Mouse (Mus musculus): ENCODE measurements around the gene Hist1h4a. TPM values are rescaled to one million over a fixed set of nuclear protein-coding genes. Genes with fewer than 3 reads are reported as not detected.
"Not testable (repeated sequence)": the region's sequence is repeated elsewhere in the genome, so short reads cannot be mapped to it uniquely, and the experiment has no call there.

Hist1h4a gene
- polyA plus RNA-seq, 1 experiment from 2014 or later: not detected

- peaks cover 20% of the 10 kb centered on the region for H3K4me1 ChIP-seq (replicated peaks)
- no peak overlapping the region for H3K9ac ChIP-seq
- no peaks in the 10 kb centered on the region for H3K9me3 ChIP-seq (replicated peaks)
- no peak for ATAC-seq (ENCODE audit: insufficient number of reproducible peaks, low FRiP score)
- no peaks in the 10 kb centered on the region for H3K36me3 ChIP-seq
- H3K4me3 ChIP-seq: no peak overlapping the region
- H3K27ac ChIP-seq (ENCODE audit: poor library complexity, severe bottlenecking): no peak overlapping the region
- H3K4me2 ChIP-seq: no peak overlapping the region
- H3K27me3 ChIP-seq (replicated peaks): no peaks in the 10 kb centered on the region
These were observed 5.7 kb upstream of the Hist1h4a start for GRCm38 (mm10) chr13:23766772-23767171.

DNA sequence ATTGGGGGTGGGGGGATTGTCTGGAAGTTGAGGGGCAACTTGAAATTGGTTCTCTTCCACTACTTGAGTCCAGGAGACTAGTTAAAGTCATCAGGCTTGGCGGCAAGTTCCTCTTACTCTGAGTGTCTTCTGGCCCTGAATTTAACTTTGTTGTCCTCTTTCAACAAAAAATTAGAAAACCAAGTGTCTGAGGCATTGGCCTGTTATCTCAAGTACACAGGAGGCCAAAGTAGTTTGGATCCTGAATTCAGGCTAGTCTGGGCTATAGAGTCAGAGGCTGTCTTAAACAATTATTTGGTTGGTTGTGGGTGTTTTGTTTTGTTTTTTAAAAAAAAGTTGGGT lies 4.1 kb upstream of the Hist1h4a start:
- Histone ChIP-seq H3K9ac (no peak overlapping the region), H3K4me3 (no peak overlapping the region), H3K27me3 (replicated peaks) (no peaks in the 10 kb centered on the region), H3K4me2 (no peak overlapping the region), H3K36me3 (no peaks in the 10 kb centered on the region), H3K9me3 (replicated peaks) (no peaks in the 10 kb centered on the region), H3K4me1 (replicated peaks) (peaks cover 24% of the 10 kb centered on the region), H3K27ac (ENCODE audit: poor library complexity, severe bottlenecking) (no peak overlapping the region)
- ATAC-seq (ENCODE audit: insufficient number of reproducible peaks, low FRiP score): no peak
- 66% methylated on average over 1 of the region's 1 CpGs for WGBS

DNA sequence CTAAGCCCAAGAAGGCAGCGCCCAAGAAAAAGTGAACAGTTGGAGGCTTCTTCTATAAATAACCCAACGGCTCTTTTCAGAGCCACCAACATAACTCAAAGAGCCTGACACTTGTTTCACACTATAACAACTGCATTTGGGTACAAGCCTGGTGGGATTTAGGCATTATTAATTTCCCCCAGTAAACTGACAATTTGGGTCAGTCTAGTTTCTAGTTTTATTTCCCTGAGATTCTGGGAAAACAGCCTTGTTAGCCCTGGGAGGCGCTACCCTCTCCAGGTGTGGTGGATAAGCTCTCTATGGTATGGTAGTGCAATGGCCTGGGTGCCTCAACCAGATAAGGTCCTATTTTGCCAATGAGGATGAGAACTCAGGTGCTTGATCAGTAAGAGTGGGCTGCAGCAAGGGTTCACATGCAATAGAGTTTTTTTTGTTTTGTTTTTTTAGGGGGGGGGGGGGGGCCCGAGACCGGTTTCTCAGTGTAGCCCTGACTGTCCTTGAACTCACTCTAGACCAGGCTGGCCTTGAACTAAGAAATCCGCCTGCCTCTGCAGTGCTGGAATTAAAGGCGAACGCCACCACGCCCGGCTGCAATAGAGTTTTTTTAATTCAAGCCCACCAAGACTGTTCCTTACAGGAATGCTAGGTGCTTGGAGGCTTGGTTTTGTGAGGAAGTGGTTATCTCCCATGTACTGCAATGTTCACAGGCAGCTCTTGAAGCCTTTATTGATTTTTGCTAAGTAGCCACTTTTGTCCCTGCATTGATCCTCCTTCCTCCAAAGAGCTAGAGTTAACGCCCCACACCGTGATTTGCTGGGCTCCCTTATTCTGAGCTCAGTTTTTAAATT lies 3.5 kb upstream of the Hist1h4a start:
- H3K9me3 ChIP-seq (replicated peaks): no peaks in the 10 kb centered on the region
- H3K4me2 ChIP-seq: peak overlapping the region; percentile 80
- WGBS: 38% methylated on average over 12 of the region's 12 CpGs
- peak overlapping the region; percentile 94 for H3K27ac ChIP-seq (ENCODE audit: poor library complexity, severe bottlenecking)
- H3K4me3 ChIP-seq: peak overlapping the region; percentile 57
- H3K4me1 ChIP-seq (replicated peaks): peaks cover 27% of the 10 kb centered on the region
- no peak for ATAC-seq (ENCODE audit: insufficient number of reproducible peaks, low FRiP score)
- H3K36me3 ChIP-seq: no peaks in the 10 kb centered on the region
- H3K27me3 ChIP-seq (replicated peaks): no peaks in the 10 kb centered on the region
- peak overlapping the region; percentile 81 for H3K9ac ChIP-seq

- ATAC-seq (ENCODE audit: insufficient number of reproducible peaks, low FRiP score): peak; percentile 78
- no peaks in the 10 kb centered on the region for H3K27me3 ChIP-seq (replicated peaks)
- peaks cover 26% of the 10 kb centered on the region for H3K4me1 ChIP-seq (replicated peaks)
- H3K27ac ChIP-seq (ENCODE audit: poor library complexity, severe bottlenecking): peak within 1 kb of the TSS; percentile 94
- H3K4me2 ChIP-seq: peak within 1 kb of the TSS; percentile 80
- peak within 1 kb of the TSS; percentile 57 for H3K4me3 ChIP-seq
- H3K36me3 ChIP-seq: no peaks in the 10 kb centered on the region
- 3% methylated on average over 34 of the region's 34 CpGs for WGBS
- H3K9me3 ChIP-seq (replicated peaks): no peaks in the 10 kb centered on the region
- peak within 1 kb of the TSS; percentile 81 for H3K9ac ChIP-seq
These were observed 2.7 kb upstream of the Hist1h4a start, which contains the start of gene Hist1h1a for GRCm38 (mm10) chr13:23763586-23764323. TSS of gene Hist1h1a (plus strand) at chr13:23763666.

DNA sequence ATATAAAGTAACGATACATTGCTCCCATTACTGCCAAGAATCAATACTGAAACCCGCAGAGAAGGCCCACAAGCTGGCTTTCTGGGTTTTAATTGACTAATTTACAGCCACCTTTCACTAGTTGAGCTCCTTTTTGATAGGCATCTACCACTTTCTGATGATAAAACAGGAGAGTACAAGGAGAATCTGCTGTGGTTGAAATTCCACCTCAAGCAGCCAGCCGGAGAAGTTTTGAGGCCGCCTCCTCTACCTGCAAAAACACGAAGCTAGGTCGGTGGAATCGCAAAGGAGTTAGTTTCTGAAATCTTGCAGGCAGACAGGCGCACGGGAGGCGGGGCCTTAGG lies 2.2 kb upstream of the Hist1h4a start:
- ATAC-seq (ENCODE audit: insufficient number of reproducible peaks, low FRiP score): no peak
- peak overlapping the region; percentile 81 for H3K9ac ChIP-seq
- H3K27me3 ChIP-seq (replicated peaks): no peaks in the 10 kb centered on the region
- H3K4me2 ChIP-seq: peak overlapping the region; percentile 80
- peak overlapping the region; percentile 57 for H3K4me3 ChIP-seq
- no peaks in the 10 kb centered on the region for H3K9me3 ChIP-seq (replicated peaks)
- H3K27ac ChIP-seq (ENCODE audit: poor library complexity, severe bottlenecking): peak overlapping the region; percentile 94
- 1% methylated on average over 10 of the region's 10 CpGs for WGBS
- H3K4me1 ChIP-seq (replicated peaks): peaks cover 24% of the 10 kb centered on the region
- H3K36me3 ChIP-seq: no peaks in the 10 kb centered on the region

DNA sequence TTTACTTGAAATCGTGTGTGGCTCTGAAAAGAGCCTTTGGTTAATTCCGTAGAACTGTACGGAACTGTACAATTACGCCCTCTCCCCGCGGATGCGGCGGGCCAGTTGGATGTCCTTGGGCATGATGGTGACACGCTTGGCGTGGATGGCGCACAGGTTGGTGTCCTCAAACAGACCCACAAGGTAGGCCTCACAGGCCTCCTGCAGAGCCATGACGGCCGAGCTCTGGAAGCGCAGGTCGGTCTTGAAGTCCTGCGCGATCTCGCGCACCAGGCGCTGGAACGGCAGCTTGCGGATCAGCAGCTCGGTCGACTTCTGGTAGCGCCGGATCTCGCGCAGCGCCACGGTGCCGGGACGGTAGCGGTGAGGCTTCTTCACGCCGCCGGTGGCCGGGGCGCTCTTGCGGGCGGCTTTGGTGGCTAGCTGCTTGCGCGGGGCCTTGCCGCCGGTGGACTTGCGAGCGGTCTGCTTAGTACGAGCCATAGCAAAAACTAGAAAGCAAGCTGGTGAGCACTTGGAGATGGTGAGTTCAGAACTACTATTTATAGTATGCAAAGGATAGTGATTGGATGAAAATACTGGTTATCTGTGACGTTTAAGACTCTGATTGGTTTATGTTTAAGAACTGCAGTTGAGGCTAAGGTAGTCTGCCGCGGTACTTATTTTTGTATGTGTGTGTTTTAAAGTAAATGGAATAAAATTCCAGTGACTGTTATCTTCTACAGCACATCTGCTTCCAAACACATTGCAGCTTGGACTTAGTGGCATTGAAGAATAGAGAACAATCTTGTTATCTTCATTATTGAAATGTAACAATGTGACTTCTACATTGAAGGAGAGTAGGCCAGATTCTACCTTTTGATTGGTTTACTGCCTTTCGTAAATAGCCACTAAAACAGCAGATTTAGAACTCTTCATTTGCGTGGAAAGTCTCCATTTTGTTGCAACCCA lies 1.1 kb upstream of the Hist1h4a start, which contains the start of gene Hist1h3a:
Hist1h3a (minus strand) TSS at position 516 of the 951 bp plus-strand sequence.
- under 1% methylated on average over 36 of the region's 52 CpGs for WGBS
- Histone ChIP-seq H3K4me1 (replicated peaks) (peaks cover 28% of the 10 kb centered on the region), H3K4me2 (peak within 1 kb of the TSS; percentile 83), H3K9ac (peak within 1 kb of the TSS; percentile 81), H3K27ac (ENCODE audit: poor library complexity, severe bottlenecking) (peak within 1 kb of the TSS; percentile 94), H3K4me3 (peak within 1 kb of the TSS; percentile 57)
- H3K36me3 ChIP-seq; H3K9me3 ChIP-seq (replicated peaks); H3K27me3 ChIP-seq (replicated peaks): not testable (repeated sequence)
- peak; percentile 68 for ATAC-seq (ENCODE audit: insufficient number of reproducible peaks, low FRiP score)

- Histone ChIP-seq H3K4me2 (peak overlapping the region; percentile 83), H3K9me3 (replicated peaks) (no peaks in the 10 kb centered on the region), H3K27ac (ENCODE audit: poor library complexity, severe bottlenecking) (peak overlapping the region; percentile 94), H3K4me1 (replicated peaks) (peaks cover 28% of the 10 kb centered on the region), H3K9ac (peak overlapping the region; percentile 52), H3K4me3 (peak overlapping the region; percentile 53), H3K36me3 (no peaks in the 10 kb centered on the region), H3K27me3 (replicated peaks) (no peaks in the 10 kb centered on the region)
- ATAC-seq (ENCODE audit: insufficient number of reproducible peaks, low FRiP score): 0 out of 2 replicates have a peak, but pooled peaks have one; percentile 0
- 2% methylated on average over 26 of the region's 27 CpGs for WGBS
These were observed 624 bp downstream of the Hist1h4a start for GRCm38 (mm10) chr13:23760240-23760971.

GRCm38 (mm10) chr13:23759916-23760239 lies 1.2 kb downstream of the Hist1h4a start:
- H3K27ac ChIP-seq (ENCODE audit: poor library complexity, severe bottlenecking): peak overlapping the region; percentile 94
- H3K4me3 ChIP-seq: peak overlapping the region; percentile 53
- ATAC-seq (ENCODE audit: insufficient number of reproducible peaks, low FRiP score): no peak
- no peaks in the 10 kb centered on the region for H3K9me3 ChIP-seq (replicated peaks)
- no peaks in the 10 kb centered on the region for H3K36me3 ChIP-seq
- H3K4me2 ChIP-seq: peak overlapping the region; percentile 83
- 60% methylated on average over 1 of the region's 1 CpGs for WGBS
- H3K9ac ChIP-seq: 0 out of 2 replicates have a peak overlapping the region, but pooled peaks have one; percentile 52
- no peaks in the 10 kb centered on the region for H3K27me3 ChIP-seq (replicated peaks)
- H3K4me1 ChIP-seq (replicated peaks): peaks cover 27% of the 10 kb centered on the region

GRCm38 (mm10) chr13:23759251-23759771 lies 1.7 kb downstream of the Hist1h4a start:
- Histone ChIP-seq H3K27ac (ENCODE audit: poor library complexity, severe bottlenecking) (no peak overlapping the region), H3K4me1 (replicated peaks) (peaks cover 21% of the 10 kb centered on the region), H3K27me3 (replicated peaks) (no peaks in the 10 kb centered on the region), H3K36me3 (no peaks in the 10 kb centered on the region), H3K4me2 (no peak overlapping the region), H3K9me3 (replicated peaks) (no peaks in the 10 kb centered on the region), H3K9ac (no peak overlapping the region), H3K4me3 (no peak overlapping the region)
- 86% methylated on average over 3 of the region's 3 CpGs for WGBS
- no peak for ATAC-seq (ENCODE audit: insufficient number of reproducible peaks, low FRiP score)

DNA sequence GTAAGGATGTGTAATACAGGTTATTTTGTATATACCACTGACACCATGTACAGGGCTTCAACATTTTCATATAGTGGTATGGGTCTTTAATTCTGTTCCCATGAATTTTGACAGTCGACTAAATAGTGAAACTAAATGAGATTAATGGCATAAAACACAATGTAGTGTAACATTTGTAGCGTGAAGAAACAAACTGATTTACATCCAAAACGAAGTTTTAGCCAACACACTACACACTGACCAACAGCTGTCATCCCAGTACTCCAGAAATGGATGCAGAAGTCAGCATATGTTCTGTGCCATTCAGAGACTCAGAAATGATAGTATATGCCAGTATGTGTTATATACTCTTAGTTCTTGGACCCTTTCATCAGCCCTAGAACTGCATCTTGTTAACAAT lies 3.1 kb downstream of the Hist1h4a start:
- H3K36me3 ChIP-seq: no peaks in the 10 kb centered on the region

More for the DNA sequence above, 3.1 kb downstream of the Hist1h4a start:
- H3K9ac ChIP-seq: no peak overlapping the region
- no peak for ATAC-seq (ENCODE audit: insufficient number of reproducible peaks, low FRiP score)
- H3K4me1 ChIP-seq (replicated peaks): peaks cover 12% of the 10 kb centered on the region
- no peaks in the 10 kb centered on the region for H3K27me3 ChIP-seq (replicated peaks)
- no peak overlapping the region for H3K27ac ChIP-seq (ENCODE audit: poor library complexity, severe bottlenecking)
- H3K4me3 ChIP-seq: no peak overlapping the region
- no peaks in the 10 kb centered on the region for H3K9me3 ChIP-seq (replicated peaks)
- WGBS: 49% methylated on average over 3 of the region's 3 CpGs
- no peak overlapping the region for H3K4me2 ChIP-seq
